Mouse (Mus musculus) midbrain, embryonic 16.5 days (tissue): Measurements from ENCODE around the gene Exosc6. TPM values are rescaled to one million over a fixed set of nuclear protein-coding genes. Genes with fewer than 3 reads are reported as not detected.

Source experiments
- ATAC-seq: fragments of 200-750 bp; cut with Nextera tagmentation; 2 replicates; pipeline ENCODE4 v1.8.0; 2017; ENCODE audit warnings: moderate TSS enrichment
- H3K27ac ChIP-seq: fragments of 300-500 bp; sonication (generic); 2 replicates; pipeline ENCODE4 v1.5.1; 2014; ENCODE audit warnings: mild to moderate bottlenecking, low read length, mixed read lengths
- H3K27me3 ChIP-seq: fragments of 300-500 bp; sonication (generic); 2 replicates; pipeline ENCODE4 v1.6.1; 2014; ENCODE audit warnings: low read depth, low read length, mixed read lengths; ENCODE audit not compliant: control insufficient read depth, insufficient read depth
- H3K36me3 ChIP-seq: fragments of 300-500 bp; sonication (generic); 2 replicates; pipeline ENCODE4 v1.6.1; 2014; ENCODE audit warnings: mild to moderate bottlenecking, low read length, moderate library complexity, mixed read lengths; ENCODE audit not compliant: control insufficient read depth, insufficient read depth
- H3K4me1 ChIP-seq: fragments of 300-500 bp; sonication (generic); 2 replicates; pipeline ENCODE4 v1.6.1; 2014; ENCODE audit warnings: mild to moderate bottlenecking, low read length, mixed read lengths; ENCODE audit not compliant: control insufficient read depth, insufficient read depth
- H3K4me2 ChIP-seq: fragments of 300-500 bp; sonication (generic); 2 replicates; pipeline ENCODE4 v1.6.1; 2014; ENCODE audit warnings: mild to moderate bottlenecking, low read length, mixed read lengths
- H3K4me3 ChIP-seq: fragments of 300-500 bp; sonication (generic); 2 replicates; pipeline ENCODE4 v1.5.1; 2014; ENCODE audit warnings: low read depth, mild to moderate bottlenecking, low read length, moderate library complexity, mixed read lengths
- H3K9ac ChIP-seq: fragments of 300-500 bp; sonication (generic); 2 replicates; pipeline ENCODE4 v1.6.1; 2014; ENCODE audit warnings: low read depth, low read length, mixed read lengths
- H3K9me3 ChIP-seq: fragments of 300-500 bp; sonication (generic); replicated peaks from 2 replicates; pipeline ENCODE4 v1.6.1; 2014; ENCODE audit warnings: mild to moderate bottlenecking, low read length, mixed read lengths; ENCODE audit not compliant: control insufficient read depth, poor library complexity, severe bottlenecking
- WGBS: fragments of 180-500 bp; shearing (Covaris S2); extraction: QIAGEN DNeasy Blood & Tissue Kit; methylation state at CpG from one replicate; pipeline ENCODE4 v1.1.7; 2014; 5-methylcytosine and 5-hydroxymethylcytosine counted together
- polyA plus RNA-seq: library from polyadenylated mRNA; unstranded; fragments of >200 nt; fragmentation: Nextera tagmentation; extraction: Ambion mirVana; gene quantifications from 2 replicates; pipeline ENCODE4 v1.2.1, GENCODE M21; 2015

The Exosc6 gene
- polyA plus RNA-seq, 1 experiment from 2014 or later, result not detected

DNA sequence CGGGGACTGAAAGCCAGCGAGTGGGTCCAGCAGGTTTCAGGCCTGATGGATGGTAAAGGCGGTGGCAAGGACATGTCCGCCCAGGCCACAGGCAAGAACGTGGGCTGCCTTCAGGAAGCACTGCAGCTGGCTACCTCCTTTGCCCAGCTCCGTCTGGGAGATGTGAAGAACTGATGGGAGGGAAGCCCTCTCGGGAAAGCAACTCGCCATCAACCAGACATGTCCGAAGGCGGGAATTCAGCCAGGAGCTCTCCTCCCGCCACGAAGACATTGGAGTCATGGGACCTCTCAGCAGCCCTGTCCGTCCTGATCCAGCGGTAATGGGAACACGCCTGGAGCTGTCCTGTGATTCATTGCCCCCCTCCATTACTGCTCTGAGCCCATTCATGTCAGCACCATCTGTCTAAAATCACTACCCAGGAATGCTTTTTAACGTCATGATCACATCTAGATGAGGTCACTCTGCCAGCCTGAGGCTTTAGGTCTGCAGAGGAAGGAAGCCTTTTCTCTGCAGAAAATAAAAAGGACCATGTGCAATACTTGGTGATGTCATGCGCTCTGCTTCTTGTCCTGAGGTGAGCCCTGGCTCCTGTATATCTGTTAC is 1.0 kb upstream of the Exosc6 start:
- WGBS, result 92% methylated on average over 17 of the region's 17 CpGs
- peaks cover 41% of the 10 kb centered on the region for H3K36me3 ChIP-seq

GRCm38 (mm10) chr8:111055661-111056060 is 478 bp upstream of the Exosc6 start:
- no peak overlapping the region for H3K4me3 ChIP-seq
- 0 out of 2 replicates have a peak, but pooled peaks have one; percentile 14 for ATAC-seq
- peaks cover 17% of the 10 kb centered on the region for H3K4me1 ChIP-seq
- no peaks in the 10 kb centered on the region for H3K27me3 ChIP-seq
- H3K9me3 ChIP-seq, result no peaks in the 10 kb centered on the region
- H3K9ac ChIP-seq, result no peak overlapping the region
- H3K4me2 ChIP-seq, result no peak overlapping the region
- H3K36me3 ChIP-seq, result peaks cover 36% of the 10 kb centered on the region
- no peak overlapping the region for H3K27ac ChIP-seq
- 64% methylated on average over 2 of the region's 2 CpGs for WGBS

More for the DNA sequence above, 1.0 kb upstream of the Exosc6 start:
- Histone ChIP-seq H3K27me3 (no peaks in the 10 kb centered on the region), H3K27ac (no peak overlapping the region), H3K9ac (no peak overlapping the region), H3K4me2 (no peak overlapping the region), H3K9me3 (no peaks in the 10 kb centered on the region), H3K4me1 (peaks cover 12% of the 10 kb centered on the region), H3K4me3 (no peak overlapping the region)
- no peak for ATAC-seq

DNA sequence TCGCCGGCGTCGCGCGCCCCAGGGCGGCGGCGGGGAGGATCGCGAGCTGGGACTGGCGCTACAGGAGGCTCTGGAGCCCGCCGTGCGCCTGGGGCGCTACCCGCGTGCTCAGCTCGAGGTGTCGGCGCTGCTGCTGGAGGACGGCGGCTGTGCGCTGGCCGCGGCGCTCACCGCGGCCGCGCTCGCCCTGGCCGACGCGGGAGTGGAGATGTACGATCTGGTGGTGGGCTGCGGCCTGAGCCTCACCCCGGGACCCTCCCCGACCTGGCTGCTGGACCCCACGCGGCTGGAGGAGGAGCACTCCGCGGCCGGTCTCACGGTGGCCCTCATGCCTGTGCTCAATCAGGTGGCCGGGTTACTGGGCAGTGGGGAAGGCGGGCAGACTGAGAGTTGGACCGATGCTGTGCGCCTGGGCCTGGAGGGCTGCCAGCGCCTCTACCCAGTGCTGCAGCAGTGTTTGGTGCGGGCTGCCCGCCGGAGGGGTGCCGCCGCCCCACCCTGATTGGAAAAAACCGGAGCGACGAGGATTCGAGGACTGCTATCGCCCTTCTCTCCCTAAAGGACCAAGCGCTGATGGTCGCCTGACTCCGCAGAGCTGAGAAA is 653 bp downstream of the Exosc6 start:
- Histone ChIP-seq H3K27me3 (no peaks in the 10 kb centered on the region), H3K9me3 (no peaks in the 10 kb centered on the region), H3K36me3 (peaks cover 29% of the 10 kb centered on the region), H3K4me2 (peak overlapping the region; percentile 98), H3K4me1 (peaks cover 24% of the 10 kb centered on the region), H3K27ac (peak overlapping the region; percentile 72), H3K9ac (peak overlapping the region; percentile 84), H3K4me3 (peak overlapping the region; percentile 66)
- peak; percentile 55 for ATAC-seq
- under 1% methylated on average over 47 of the region's 63 CpGs for WGBS

- Histone ChIP-seq H3K9ac (no peak overlapping the region), H3K9me3 (no peaks in the 10 kb centered on the region), H3K4me2 (no peak overlapping the region), H3K4me1 (peaks cover 29% of the 10 kb centered on the region), H3K36me3 (peaks cover 19% of the 10 kb centered on the region), H3K4me3 (no peak overlapping the region), H3K27me3 (no peaks in the 10 kb centered on the region), H3K27ac (no peak overlapping the region)
- 73% methylated on average over 2 of the region's 2 CpGs for WGBS
- ATAC-seq, result no peak
These were observed 2.9 kb downstream of the Exosc6 start for GRCm38 (mm10) chr8:111058946-111059572.

GRCm38 (mm10) chr8:111061688-111062071 is 5.5 kb downstream of the Exosc6 start:
- H3K4me2 ChIP-seq, result peak overlapping the region; percentile 60
- H3K27ac ChIP-seq, result peak overlapping the region; percentile 85
- peak; percentile 27 for ATAC-seq
- H3K9me3 ChIP-seq, result no peaks in the 10 kb centered on the region
- 0 out of 2 replicates have a peak, but pooled peaks cover 2% of the 10 kb centered on the region for H3K36me3 ChIP-seq
- peak overlapping the region; percentile 71 for H3K9ac ChIP-seq
- H3K4me3 ChIP-seq, result peak overlapping the region; percentile 62
- H3K27me3 ChIP-seq, result no peaks in the 10 kb centered on the region
- 1% methylated on average over 14 of the region's 14 CpGs for WGBS
- peaks cover 29% of the 10 kb centered on the region for H3K4me1 ChIP-seq

DNA sequence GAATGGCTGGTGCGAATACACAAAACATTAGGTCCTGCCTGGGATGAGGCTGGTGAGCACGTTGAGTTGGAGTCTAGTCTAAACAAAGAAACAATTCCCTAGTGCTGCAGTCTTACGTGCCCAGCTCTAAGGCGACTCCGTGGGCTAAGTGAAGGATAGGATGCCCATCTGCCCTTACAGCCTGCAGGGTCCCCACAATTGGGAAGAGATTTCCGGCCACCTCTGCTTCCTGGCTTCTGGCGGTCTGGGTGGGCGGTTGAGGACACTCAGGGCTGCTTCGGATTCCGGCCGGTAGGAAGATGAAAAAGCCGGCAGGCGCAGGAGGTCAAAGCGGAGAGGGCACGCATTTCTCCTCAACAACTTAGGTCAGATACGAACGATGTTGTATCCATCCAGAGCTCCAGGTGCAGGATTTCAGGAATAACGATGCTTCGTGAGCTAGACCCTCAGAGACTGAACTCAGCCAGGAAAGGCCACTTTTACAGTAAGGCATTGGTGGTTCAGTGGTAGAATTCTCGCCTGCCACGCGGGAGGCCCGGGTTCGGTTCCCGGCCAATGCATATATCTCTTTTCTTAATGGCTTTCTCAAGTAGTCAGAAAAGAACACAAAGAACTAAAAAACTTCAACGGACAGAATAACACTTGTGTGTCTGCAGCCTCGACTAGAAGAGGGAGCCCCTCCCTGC is 6.1 kb downstream of the Exosc6 start:
- peak; percentile 91 for ATAC-seq
- peak overlapping the region; percentile 71 for H3K9ac ChIP-seq

DNA sequence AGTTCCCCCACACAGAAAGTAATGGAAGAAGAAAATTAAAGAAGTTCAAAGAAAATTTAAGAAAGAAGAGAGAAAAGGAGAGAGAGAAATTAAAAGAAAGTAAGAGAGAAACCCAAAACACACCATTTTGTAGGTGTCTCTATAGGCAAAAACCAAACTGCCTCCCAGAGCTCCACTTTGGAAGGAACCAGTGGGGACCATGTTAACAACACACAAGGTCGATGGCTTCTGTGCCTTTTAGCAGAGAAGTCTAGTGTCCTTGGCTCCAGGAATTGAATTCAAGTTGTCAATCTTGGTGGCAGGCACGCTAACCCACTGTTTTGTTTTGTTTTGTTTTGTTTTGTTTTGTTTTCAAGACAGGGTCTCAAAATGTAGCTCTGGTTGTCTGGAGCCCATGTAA is 6.8 kb downstream of the Exosc6 start:
- no peak for ATAC-seq
- no peaks in the 10 kb centered on the region for H3K9me3 ChIP-seq
- H3K4me1 ChIP-seq, result peaks cover 17% of the 10 kb centered on the region
- WGBS, result 49% methylated on average over 2 of the region's 2 CpGs
- H3K27me3 ChIP-seq, result no peaks in the 10 kb centered on the region
- 0 out of 2 replicates have a peak, but pooled peaks cover 2% of the 10 kb centered on the region for H3K36me3 ChIP-seq
- H3K9ac ChIP-seq, result no peak overlapping the region
- peak overlapping the region; percentile 60 for H3K4me2 ChIP-seq
- no peak overlapping the region for H3K27ac ChIP-seq
- no peak overlapping the region for H3K4me3 ChIP-seq

More for the DNA sequence above, 6.1 kb downstream of the Exosc6 start:
- peak overlapping the region; percentile 62 for H3K4me3 ChIP-seq
- no peaks in the 10 kb centered on the region for H3K27me3 ChIP-seq
- peak overlapping the region; percentile 85 for H3K27ac ChIP-seq
- WGBS, result under 1% methylated on average over 27 of the region's 27 CpGs
- peak overlapping the region; percentile 60 for H3K4me2 ChIP-seq
- peaks cover 24% of the 10 kb centered on the region for H3K4me1 ChIP-seq
- no peaks in the 10 kb centered on the region for H3K9me3 ChIP-seq
- H3K36me3 ChIP-seq, result 0 out of 2 replicates have a peak, but pooled peaks cover 2% of the 10 kb centered on the region

DNA sequence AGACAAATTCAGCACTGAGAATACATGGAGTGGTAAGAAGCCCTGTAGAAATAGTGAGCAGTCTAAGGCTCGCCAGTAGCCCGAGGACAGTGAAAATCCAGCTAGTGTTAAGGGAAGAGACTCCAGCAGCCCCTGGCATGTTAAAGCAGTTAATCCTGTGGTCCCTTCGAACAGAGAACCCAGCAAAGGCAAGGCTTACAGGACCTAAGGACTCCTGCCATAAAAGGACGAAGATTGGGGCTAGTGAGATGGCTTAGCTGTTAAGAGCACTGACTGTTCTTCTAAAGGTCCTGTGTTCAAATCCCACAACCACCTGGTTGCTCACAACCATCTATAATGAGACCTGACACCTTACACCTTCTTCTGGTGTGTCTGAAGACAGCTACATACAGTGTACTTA is 10.2 kb downstream of the Exosc6 start:
- Histone ChIP-seq H3K27me3 (no peaks in the 10 kb centered on the region), H3K27ac (no peak overlapping the region), H3K4me2 (no peak overlapping the region), H3K4me3 (no peak overlapping the region), H3K9ac (no peak overlapping the region), H3K9me3 (no peaks in the 10 kb centered on the region), H3K36me3 (no peaks in the 10 kb centered on the region), H3K4me1 (peaks cover 5% of the 10 kb centered on the region)
- ATAC-seq, result no peak
- WGBS, result 67% methylated on average over 4 of the region's 4 CpGs
